ENCODE assay signal across 12 mouse cellular contexts in the genomic region with DNA sequence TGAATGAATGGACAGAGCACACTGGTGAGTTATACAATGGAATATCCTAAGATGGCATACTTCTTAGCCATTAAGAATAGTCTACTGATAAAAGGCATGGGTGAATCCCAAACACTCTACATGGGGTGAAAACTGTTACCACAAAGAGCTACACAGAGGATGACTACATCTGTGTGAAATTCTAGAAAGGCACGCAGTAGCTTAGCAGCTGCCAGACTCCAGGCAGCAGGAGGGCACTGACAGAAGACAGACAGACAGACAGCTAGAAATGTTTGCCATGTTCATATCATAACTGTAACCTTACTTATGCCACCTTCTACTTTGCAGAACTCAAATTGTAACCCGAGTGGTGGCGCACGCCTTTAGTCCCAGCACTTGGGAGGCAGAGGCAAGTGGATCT.
"Had no signal": no experiment of that assay in that cellular context is flagged by ENCODE, and none has a peak within 500 bp of the region (broad histone marks: within the 10 kb centered on the region; RNA-seq: fewer than 3 reads in every experiment).

No protein-coding gene starts in this region.

- H3K9ac ChIP-seq: limb, embryonic 13.5 days; lung, embryonic 14.5 days; midbrain, embryonic 13.5 days had no signal

- H3K27me3 ChIP-seq: limb, embryonic 13.5 days; megakaryocyte, embryonic 14.5 days; midbrain, embryonic 13.5 days had no signal

- H3K9me3 ChIP-seq: limb, embryonic 10.5 days; limb, embryonic 13.5 days; megakaryocyte, embryonic 14.5 days; midbrain, embryonic 10.5 days; midbrain, embryonic 13.5 days had no signal

- H3K36me3 ChIP-seq: limb, embryonic 10.5 days; midbrain, embryonic 13.5 days had no signal

- ATAC-seq: intestine, embryonic 16.5 days; midbrain, embryonic 13.5 days; midbrain, embryonic 16.5 days had no signal

- H3K27ac ChIP-seq: limb, embryonic 10.5 days; limb, embryonic 13.5 days; midbrain, embryonic 10.5 days; midbrain, embryonic 13.5 days had no signal

- H3K4me2 ChIP-seq: limb, embryonic 13.5 days; lung, embryonic 14.5 days; midbrain, embryonic 13.5 days had no signal

- H3K4me3 ChIP-seq: limb, embryonic 10.5 days; limb, embryonic 13.5 days; megakaryocyte, embryonic 14.5 days; midbrain, embryonic 10.5 days; midbrain, embryonic 13.5 days had no signal

- DNase-seq: kidney, adult 18-20 months; kidney, postnatal 36 days; thymus, adult 18-20 months; thymus, postnatal 36 days had no signal
